Mouse (Mus musculus): ENCODE measurements around the gene Pigr.

DNA sequence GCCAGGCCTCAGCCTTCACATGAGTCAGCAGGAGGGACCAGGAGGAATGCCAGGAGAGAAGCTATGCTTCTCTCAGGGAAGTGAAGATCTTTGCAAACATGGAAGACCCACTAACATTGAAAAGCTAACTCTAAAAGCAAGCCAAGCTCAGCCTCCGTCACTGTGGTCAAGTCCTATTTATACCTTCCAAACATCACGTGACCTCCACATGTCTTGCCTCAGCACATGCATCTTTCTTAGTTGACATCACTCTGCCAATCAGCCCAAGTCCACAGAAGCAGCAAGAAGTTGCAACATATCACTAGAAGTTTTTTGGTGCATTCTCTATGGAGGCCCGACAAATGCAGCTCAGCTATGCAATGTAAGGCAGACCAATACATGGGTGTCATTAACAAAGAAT, 46.6 kb upstream of the Pigr start:
- no peak for TF ChIP-seq CTCF (IDR thresholded peaks at IDR 0.05; ENCODE audit: borderline replicate concordance, insufficient read depth, low read length)
- TF ChIP-seq POLR2A (IDR thresholded peaks at IDR 0.05; ENCODE audit: low read depth, low read length), result no peak

Measured in embryonic fibroblast, embryonic 13.5 days (primary cell).